Mouse (Mus musculus) neural tube, embryonic 14.5 days (tissue): ENCODE results near the gene Nectin1. TPM values are rescaled to one million over a fixed set of nuclear protein-coding genes. Genes with fewer than 3 reads are reported as not detected.

ENCODE experiments used
- ATAC-seq: fragments of 200-750 bp; cut with Nextera tagmentation; 2 replicates; pipeline ENCODE4 v1.8.0; 2017; ENCODE audit warnings: low read depth, mild to moderate bottlenecking, moderate TSS enrichment, moderate library complexity
- H3K27ac ChIP-seq: fragments of 300-500 bp; sonication (generic); 2 replicates; pipeline ENCODE4 v1.5.1; 2014; ENCODE audit warnings: low read depth, mild to moderate bottlenecking, control low read depth, low read length, moderate library complexity, mixed read lengths
- H3K27me3 ChIP-seq: fragments of 300-500 bp; sonication (generic); 2 replicates; pipeline ENCODE4 v1.6.1; 2014; ENCODE audit warnings: low read length; ENCODE audit not compliant: control insufficient read depth, insufficient read depth
- H3K36me3 ChIP-seq: fragments of 300-500 bp; sonication (generic); 2 replicates; pipeline ENCODE4 v1.6.1; 2014; ENCODE audit warnings: low read length, mixed read lengths; ENCODE audit not compliant: control insufficient read depth, insufficient read depth
- H3K4me1 ChIP-seq: fragments of 300-500 bp; sonication (generic); 2 replicates; pipeline ENCODE4 v1.6.1; 2014; ENCODE audit warnings: low read length; ENCODE audit not compliant: control insufficient read depth, insufficient read depth
- H3K4me2 ChIP-seq: fragments of 300-500 bp; sonication (generic); 2 replicates; pipeline ENCODE4 v1.6.1; 2014; ENCODE audit warnings: mild to moderate bottlenecking, low read depth, low read length, control low read depth
- H3K4me3 ChIP-seq: fragments of 300-500 bp; sonication (generic); 2 replicates; pipeline ENCODE4 v1.5.1; 2014; ENCODE audit warnings: low read depth, low read length, control low read depth, mixed read lengths
- H3K9ac ChIP-seq: fragments of 300-500 bp; sonication (generic); replicated peaks from 2 replicates; pipeline ENCODE4 v1.6.1; 2014; ENCODE audit warnings: low read depth, mild to moderate bottlenecking, control low read depth, low read length, mixed read lengths
- H3K9me3 ChIP-seq: fragments of 300-500 bp; sonication (generic); 2 replicates; pipeline ENCODE4 v1.6.1; 2016; ENCODE audit warnings: low read length; ENCODE audit not compliant: control insufficient read depth
- WGBS: fragments of 180-500 bp; shearing (Covaris S2); extraction: QIAGEN DNeasy Blood & Tissue Kit; methylation state at CpG from one replicate; pipeline ENCODE4 v1.1.7; 2014; 5-methylcytosine and 5-hydroxymethylcytosine counted together
- polyA plus RNA-seq: library from polyadenylated mRNA; unstranded; fragments of >200 nt; fragmentation: Nextera tagmentation; extraction: Ambion mirVana; gene quantifications from 2 replicates; pipeline ENCODE4 v1.2.1, GENCODE M21; 2014

Gene Nectin1
- polyA plus RNA-seq, 1 experiment from 2014 or later: 21.1 TPM

- H3K9ac ChIP-seq: no peak overlapping the region
- peaks cover 6% of the 10 kb centered on the region; the same call in 1 of the 2 replicates for H3K36me3 ChIP-seq
- no peaks in the 10 kb centered on the region for H3K9me3 ChIP-seq
- no peaks in the 10 kb centered on the region for H3K27me3 ChIP-seq
- ATAC-seq: no peak
- H3K4me1 ChIP-seq: no peaks in the 10 kb centered on the region
- H3K27ac ChIP-seq: no peak overlapping the region
- H3K4me3 ChIP-seq: no peak overlapping the region
- 82% methylated on average over 2 of the region's 2 CpGs for WGBS
- H3K4me2 ChIP-seq: no peak overlapping the region
Observed at GRCm38 (mm10) chr9:43800525-43800924, 56.7 kb downstream of the Nectin1 start.

- WGBS: 38% methylated on average over 5 of the region's 5 CpGs
- Histone ChIP-seq H3K9me3 (no peaks in the 10 kb centered on the region), H3K4me3 (no peak overlapping the region), H3K36me3 (peaks cover 4% of the 10 kb centered on the region; the same call in 1 of the 2 replicates), H3K4me1 (no peaks in the 10 kb centered on the region), H3K4me2 (no peak overlapping the region), H3K27me3 (no peaks in the 10 kb centered on the region), H3K9ac (no peak overlapping the region), H3K27ac (no peak overlapping the region)
- peak; percentile 45; the same call in 1 of the 2 replicates for ATAC-seq
Observed at GRCm38 (mm10) chr9:43801911-43802310, 58.1 kb downstream of the Nectin1 start.

GRCm38 (mm10) chr9:43807565-43807964, 63.8 kb downstream of the Nectin1 start:
- H3K36me3 ChIP-seq: peaks cover 4% of the 10 kb centered on the region; the same call in 1 of the 2 replicates
- H3K4me2 ChIP-seq: no peak overlapping the region
- no peaks in the 10 kb centered on the region for H3K9me3 ChIP-seq
- WGBS: 26% methylated on average over 5 of the region's 6 CpGs
- no peaks in the 10 kb centered on the region for H3K27me3 ChIP-seq
- no peak overlapping the region for H3K9ac ChIP-seq
- no peaks in the 10 kb centered on the region; the same call in 1 of the 2 replicates for H3K4me1 ChIP-seq
- no peak overlapping the region for H3K4me3 ChIP-seq
- ATAC-seq: no peak
- H3K27ac ChIP-seq: no peak overlapping the region

- ATAC-seq: no peak; the same call in 1 of the 2 replicates
- H3K4me1 ChIP-seq: no peaks in the 10 kb centered on the region; the same call in 1 of the 2 replicates
- H3K9ac ChIP-seq: no peak overlapping the region
- H3K27me3 ChIP-seq: no peaks in the 10 kb centered on the region
- 10% methylated on average over 3 of the region's 4 CpGs for WGBS
- H3K4me3 ChIP-seq: no peak overlapping the region
- H3K9me3 ChIP-seq: no peaks in the 10 kb centered on the region
- H3K27ac ChIP-seq: no peak overlapping the region
- H3K4me2 ChIP-seq: no peak overlapping the region
- peaks cover 4% of the 10 kb centered on the region; the same call in 1 of the 2 replicates for H3K36me3 ChIP-seq
Observed at GRCm38 (mm10) chr9:43808099-43808498, 64.3 kb downstream of the Nectin1 start.

GRCm38 (mm10) chr9:43808546-43808945, 64.8 kb downstream of the Nectin1 start:
- Histone ChIP-seq H3K36me3 (no peaks in the 10 kb centered on the region; the same call in 1 of the 2 replicates), H3K4me1 (no peaks in the 10 kb centered on the region; the same call in 1 of the 2 replicates), H3K4me2 (no peak overlapping the region), H3K9ac (no peak overlapping the region), H3K27ac (no peak overlapping the region), H3K9me3 (no peaks in the 10 kb centered on the region), H3K27me3 (no peaks in the 10 kb centered on the region), H3K4me3 (no peak overlapping the region)
- 0 out of 2 replicates have a peak, but pooled peaks have one; percentile 28 for ATAC-seq
- WGBS: 14% methylated on average over 7 of the region's 7 CpGs

- H3K36me3 ChIP-seq: no peaks in the 10 kb centered on the region
- no peak overlapping the region for H3K4me2 ChIP-seq
- no peaks in the 10 kb centered on the region; the same call in 1 of the 2 replicates for H3K4me1 ChIP-seq
- no peaks in the 10 kb centered on the region for H3K9me3 ChIP-seq
- H3K27ac ChIP-seq: no peak overlapping the region
- ATAC-seq: no peak
- H3K9ac ChIP-seq: no peak overlapping the region
- H3K4me3 ChIP-seq: no peak overlapping the region
- no peaks in the 10 kb centered on the region for H3K27me3 ChIP-seq
- WGBS: 80% methylated on average over 2 of the region's 2 CpGs
Observed at GRCm38 (mm10) chr9:43813156-43813555, 69.4 kb downstream of the Nectin1 start.

- no peak for ATAC-seq
- Histone ChIP-seq H3K27ac (no peak overlapping the region), H3K4me1 (no peaks in the 10 kb centered on the region), H3K9ac (no peak overlapping the region), H3K4me2 (no peak overlapping the region), H3K36me3 (no peaks in the 10 kb centered on the region), H3K27me3 (no peaks in the 10 kb centered on the region), H3K4me3 (no peak overlapping the region), H3K9me3 (no peaks in the 10 kb centered on the region)
- WGBS: 94% methylated on average over 5 of the region's 5 CpGs
Observed at GRCm38 (mm10) chr9:43822206-43822605, 78.4 kb downstream of the Nectin1 start.

GRCm38 (mm10) chr9:43825178-43825577, 81.4 kb downstream of the Nectin1 start:
- Histone ChIP-seq H3K36me3 (no peaks in the 10 kb centered on the region), H3K27me3 (no peaks in the 10 kb centered on the region), H3K4me3 (no peak overlapping the region), H3K9me3 (no peaks in the 10 kb centered on the region), H3K4me1 (no peaks in the 10 kb centered on the region), H3K9ac (no peak overlapping the region), H3K27ac (no peak overlapping the region), H3K4me2 (no peak overlapping the region)
- no peak for ATAC-seq
- 67% methylated on average over 5 of the region's 5 CpGs for WGBS

- H3K27ac ChIP-seq: no peak overlapping the region
- WGBS: 33% methylated on average over 8 of the region's 8 CpGs
- no peak overlapping the region for H3K9ac ChIP-seq
- H3K4me2 ChIP-seq: no peak overlapping the region
- no peak for ATAC-seq
- no peaks in the 10 kb centered on the region for H3K9me3 ChIP-seq
- H3K27me3 ChIP-seq: no peaks in the 10 kb centered on the region
- H3K4me3 ChIP-seq: no peak overlapping the region
- H3K36me3 ChIP-seq: no peaks in the 10 kb centered on the region
- H3K4me1 ChIP-seq: no peaks in the 10 kb centered on the region
Observed at GRCm38 (mm10) chr9:43826558-43827253, 82.9 kb downstream of the Nectin1 start.
